Mouse (Mus musculus) neural tube, embryonic 12.5 days (tissue): ENCODE data around the gene Cyp2u1. TPM values are rescaled to one million over a fixed set of nuclear protein-coding genes. Genes with fewer than 3 reads are reported as not detected.

ENCODE experiments used
- ATAC-seq: fragments of 200-750 bp; cut with Nextera tagmentation; 2 replicates; pipeline ENCODE4 v1.8.0; 2017; ENCODE audit warnings: low read depth, mild to moderate bottlenecking, moderate TSS enrichment, moderate library complexity; ENCODE audit not compliant: low FRiP score
- H3K27ac ChIP-seq: fragments of 300-500 bp; sonication (generic); 2 replicates; pipeline ENCODE4 v1.5.1; 2016
- H3K27me3 ChIP-seq: fragments of 300-500 bp; sonication (generic); replicated peaks from 2 replicates; pipeline ENCODE4 v1.6.1; 2016; ENCODE audit warnings: mild to moderate bottlenecking
- H3K36me3 ChIP-seq: fragments of 300-500 bp; sonication (generic); 2 replicates; pipeline ENCODE4 v1.6.1; 2016; ENCODE audit warnings: mild to moderate bottlenecking
- H3K4me1 ChIP-seq: fragments of 300-500 bp; sonication (generic); 2 replicates; pipeline ENCODE4 v1.6.1; 2016
- H3K4me2 ChIP-seq: fragments of 300-500 bp; sonication (generic); replicated peaks from 2 replicates; pipeline ENCODE4 v1.6.1; 2016; ENCODE audit warnings: mild to moderate bottlenecking
- H3K4me3 ChIP-seq: fragments of 300-500 bp; sonication (generic); 2 replicates; pipeline ENCODE4 v1.5.1; 2016
- H3K9ac ChIP-seq: fragments of 300-500 bp; sonication (generic); 2 replicates; pipeline ENCODE4 v1.6.1; 2016; ENCODE audit warnings: mild to moderate bottlenecking
- H3K9me3 ChIP-seq: fragments of 300-500 bp; sonication (generic); 2 replicates; pipeline ENCODE4 v1.6.1; 2016; ENCODE audit warnings: mild to moderate bottlenecking
- WGBS: fragments of 180-500 bp; shearing (Covaris S2); methylation state at CpG from one replicate; pipeline ENCODE4 v1.1.7; 2016; 5-methylcytosine and 5-hydroxymethylcytosine counted together
- polyA plus RNA-seq: library from polyadenylated mRNA; unstranded; fragments of >200 nt; fragmentation: Nextera tagmentation; extraction: Ambion mirVana; gene quantifications from 2 replicates; pipeline ENCODE4 v1.2.1, GENCODE M21; 2016

Gene Cyp2u1
- polyA plus RNA-seq, 1 experiment from 2014 or later, result 4.3 TPM

DNA sequence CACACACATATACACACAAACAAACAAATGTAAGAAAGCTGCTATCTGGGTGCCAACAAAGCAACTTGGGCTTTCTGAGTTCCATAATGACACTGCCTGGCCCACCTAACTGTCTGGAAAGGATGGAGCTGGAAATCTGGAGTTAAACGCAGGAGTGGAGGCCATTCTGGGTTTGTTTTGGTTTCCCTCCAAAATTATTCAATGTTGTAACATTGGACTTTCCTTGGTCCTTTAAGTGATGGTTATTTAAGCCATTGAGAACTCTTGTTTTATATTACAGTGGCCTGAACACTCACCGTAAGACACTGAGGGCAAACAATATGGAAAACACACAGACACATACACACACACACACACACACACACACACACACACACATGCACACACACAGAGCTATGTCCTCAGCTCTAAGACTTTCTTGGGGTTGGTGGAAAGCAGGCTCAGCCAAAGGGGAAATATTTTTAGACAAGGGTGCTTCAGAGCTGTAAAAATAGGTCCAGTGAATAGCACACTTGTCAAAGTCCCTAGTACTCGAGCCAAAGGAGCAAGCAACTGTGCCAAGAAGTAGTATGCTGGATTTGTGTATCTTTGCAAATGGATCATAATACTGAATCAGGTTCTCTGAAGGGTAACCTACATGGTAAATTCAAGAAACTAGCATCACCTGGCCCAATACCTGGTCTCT, 36.5 kb downstream of the Cyp2u1 start:
- ATAC-seq, result no peak
- 86% methylated on average over 3 of the region's 3 CpGs for WGBS

DNA sequence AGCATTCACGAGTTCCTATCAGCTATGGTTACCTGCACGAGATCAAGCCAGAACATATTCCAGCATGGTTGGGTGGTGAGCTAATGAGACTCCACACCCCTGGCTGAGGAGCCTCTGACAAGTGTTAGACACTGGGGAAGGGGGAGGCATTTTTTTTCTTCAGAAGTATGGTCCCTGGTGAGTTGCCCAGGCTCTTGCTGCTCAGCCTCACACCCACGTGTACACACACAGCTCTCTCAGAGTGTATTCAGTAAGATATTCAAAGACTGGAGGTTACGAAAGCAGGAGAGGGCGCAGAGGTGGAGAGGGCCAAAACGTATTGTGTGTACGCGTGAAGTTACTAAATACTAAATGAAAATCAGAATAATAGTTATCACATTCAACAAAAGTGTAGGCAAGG, 37.5 kb downstream of the Cyp2u1 start:
- Histone ChIP-seq H3K4me3 (no peak overlapping the region), H3K27me3 (no peaks in the 10 kb centered on the region), H3K4me1 (peaks cover 3% of the 10 kb centered on the region; the same call in 1 of the 2 replicates), H3K9ac (no peak overlapping the region), H3K36me3 (no peaks in the 10 kb centered on the region), H3K9me3 (no peaks in the 10 kb centered on the region; the same call in 1 of the 2 replicates), H3K4me2 (no peak overlapping the region), H3K27ac (no peak overlapping the region)
- 89% methylated on average over 8 of the region's 8 CpGs for WGBS
- no peak for ATAC-seq

More for the DNA sequence above, 36.5 kb downstream of the Cyp2u1 start:
- Histone ChIP-seq H3K9me3 (no peaks in the 10 kb centered on the region), H3K4me1 (peaks cover 10% of the 10 kb centered on the region; the same call in 1 of the 2 replicates), H3K4me3 (no peak overlapping the region), H3K9ac (no peak overlapping the region), H3K27ac (no peak overlapping the region), H3K4me2 (no peak overlapping the region), H3K36me3 (no peaks in the 10 kb centered on the region), H3K27me3 (no peaks in the 10 kb centered on the region)

DNA sequence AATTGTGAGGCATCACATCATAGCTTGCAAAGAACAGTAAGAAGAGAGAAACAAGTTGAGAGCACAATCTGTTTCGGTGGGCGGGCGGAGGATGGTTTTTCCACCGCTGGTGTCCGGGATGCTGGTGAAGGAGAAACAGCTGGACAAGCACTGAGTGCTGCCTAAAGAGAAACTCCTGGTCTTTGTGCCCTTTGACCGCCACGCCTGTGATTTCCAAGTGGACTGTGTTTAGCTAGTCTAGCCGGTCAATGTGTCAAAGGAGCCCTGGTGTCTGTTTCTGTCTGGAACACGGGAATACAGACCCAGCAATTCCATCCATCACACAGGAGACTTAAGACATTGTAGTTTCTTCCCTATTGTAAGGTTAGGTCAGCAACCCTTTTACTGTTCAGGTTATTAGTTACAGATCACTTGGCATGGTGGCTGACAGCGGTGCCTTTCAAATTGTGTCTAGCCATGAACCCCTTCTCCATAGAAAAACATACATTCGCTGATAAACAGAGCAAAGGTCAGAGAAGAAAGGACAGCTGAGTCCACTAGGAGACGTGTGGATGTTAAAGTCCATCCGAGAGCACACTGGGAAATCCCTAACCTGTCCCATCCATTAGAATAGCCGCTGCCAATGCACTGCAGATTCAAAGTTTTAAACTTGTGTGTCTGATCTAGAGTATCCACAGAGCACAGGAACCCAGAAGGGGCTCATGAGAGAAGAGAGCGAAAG, 39.1 kb downstream of the Cyp2u1 start:
- Histone ChIP-seq H3K4me3 (no peak overlapping the region), H3K4me1 (no peaks in the 10 kb centered on the region), H3K9me3 (no peaks in the 10 kb centered on the region; the same call in 1 of the 2 replicates), H3K36me3 (no peaks in the 10 kb centered on the region), H3K4me2 (no peak overlapping the region), H3K9ac (no peak overlapping the region), H3K27ac (no peak overlapping the region), H3K27me3 (no peaks in the 10 kb centered on the region)
- no peak for ATAC-seq
- WGBS, result 45% methylated on average over 15 of the region's 15 CpGs

DNA sequence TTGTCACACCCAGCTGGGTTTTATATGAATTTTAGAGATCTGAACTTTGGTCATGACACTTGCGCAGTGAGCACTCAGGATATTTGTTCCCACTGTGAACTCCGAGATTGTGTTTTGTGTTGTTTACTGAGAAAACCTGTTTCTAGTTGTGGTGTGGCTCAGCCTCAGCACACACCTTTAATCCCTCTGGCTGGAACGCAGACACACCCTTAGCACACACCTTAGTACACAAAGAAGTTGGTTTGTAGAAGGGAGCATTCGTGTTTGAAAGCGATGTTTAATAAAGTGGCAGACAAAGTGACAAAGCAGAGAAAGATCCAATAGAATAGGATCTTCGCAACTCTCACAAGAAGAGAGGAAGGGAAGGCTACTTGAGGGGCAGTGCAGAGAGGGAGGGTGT, 42.6 kb downstream of the Cyp2u1 start:
- ATAC-seq, result no peak
- Histone ChIP-seq H3K36me3 (no peaks in the 10 kb centered on the region), H3K27ac (no peak overlapping the region), H3K9ac (no peak overlapping the region), H3K4me2 (no peak overlapping the region), H3K4me1 (no peaks in the 10 kb centered on the region), H3K9me3 (no peaks in the 10 kb centered on the region; the same call in 1 of the 2 replicates), H3K27me3 (no peaks in the 10 kb centered on the region), H3K4me3 (no peak overlapping the region)
- WGBS, result 95% methylated on average over 6 of the region's 6 CpGs

DNA sequence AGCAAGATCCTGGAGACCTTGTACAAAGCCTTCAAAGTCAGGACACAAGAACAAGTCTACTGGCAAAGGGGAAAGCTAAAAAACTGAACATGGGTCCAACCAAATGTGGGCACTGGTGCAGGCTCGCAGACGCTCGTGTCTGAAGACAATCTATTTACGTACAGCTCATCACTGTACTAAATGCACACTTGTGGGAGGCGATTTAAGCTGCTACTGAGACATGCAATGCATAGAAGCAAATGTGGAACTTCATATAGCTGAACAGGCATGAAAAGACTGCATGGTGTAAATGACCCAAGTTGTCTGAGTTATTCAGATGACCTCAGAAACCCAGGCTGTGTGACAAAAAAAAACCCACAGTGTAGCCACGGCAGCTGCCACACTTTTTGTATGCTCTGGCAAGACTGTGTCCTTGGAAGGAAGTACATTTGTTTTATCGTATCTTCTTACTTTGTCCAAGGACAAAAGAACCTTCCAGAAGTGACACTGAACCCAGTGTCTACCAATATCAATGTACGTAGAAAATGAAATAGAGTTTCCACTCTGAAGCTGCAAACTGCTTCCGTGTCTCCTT, 43.5 kb downstream of the Cyp2u1 start:
- H3K4me1 ChIP-seq, result no peaks in the 10 kb centered on the region
- no peak overlapping the region for H3K27ac ChIP-seq
- H3K4me3 ChIP-seq, result no peak overlapping the region
- no peak overlapping the region for H3K4me2 ChIP-seq
- no peak for ATAC-seq
- H3K9ac ChIP-seq, result no peak overlapping the region
- 90% methylated on average over 9 of the region's 9 CpGs for WGBS
- H3K27me3 ChIP-seq, result no peaks in the 10 kb centered on the region
- H3K9me3 ChIP-seq, result no peaks in the 10 kb centered on the region; the same call in 1 of the 2 replicates
- no peaks in the 10 kb centered on the region for H3K36me3 ChIP-seq

DNA sequence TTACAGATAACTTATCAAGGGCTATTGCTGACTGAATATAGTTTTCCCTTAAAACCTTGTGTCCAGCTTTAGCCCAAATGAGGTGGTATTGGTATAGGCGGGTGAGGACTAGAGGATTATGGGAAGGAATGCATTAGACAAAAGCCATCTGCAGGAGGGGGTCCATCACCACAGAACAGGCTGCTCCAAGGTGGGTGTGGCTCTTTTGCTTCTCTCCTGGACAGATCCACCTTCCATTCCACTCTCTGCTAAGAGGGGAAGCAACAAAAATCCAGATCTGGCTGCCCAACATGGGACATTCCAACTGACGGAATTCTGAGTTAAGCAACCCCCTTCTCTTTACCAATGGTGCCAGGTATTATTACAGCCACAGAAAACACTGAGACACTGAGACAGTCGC, 44.1 kb downstream of the Cyp2u1 start:
- H3K36me3 ChIP-seq, result no peaks in the 10 kb centered on the region
- no peaks in the 10 kb centered on the region for H3K27me3 ChIP-seq
- ATAC-seq, result no peak
- H3K4me3 ChIP-seq, result no peak overlapping the region
- 92% methylated on average over 3 of the region's 3 CpGs for WGBS
- H3K9ac ChIP-seq, result no peak overlapping the region
- no peaks in the 10 kb centered on the region; the same call in 1 of the 2 replicates for H3K9me3 ChIP-seq
- H3K4me2 ChIP-seq, result no peak overlapping the region
- no peak overlapping the region for H3K27ac ChIP-seq
- no peaks in the 10 kb centered on the region for H3K4me1 ChIP-seq

DNA sequence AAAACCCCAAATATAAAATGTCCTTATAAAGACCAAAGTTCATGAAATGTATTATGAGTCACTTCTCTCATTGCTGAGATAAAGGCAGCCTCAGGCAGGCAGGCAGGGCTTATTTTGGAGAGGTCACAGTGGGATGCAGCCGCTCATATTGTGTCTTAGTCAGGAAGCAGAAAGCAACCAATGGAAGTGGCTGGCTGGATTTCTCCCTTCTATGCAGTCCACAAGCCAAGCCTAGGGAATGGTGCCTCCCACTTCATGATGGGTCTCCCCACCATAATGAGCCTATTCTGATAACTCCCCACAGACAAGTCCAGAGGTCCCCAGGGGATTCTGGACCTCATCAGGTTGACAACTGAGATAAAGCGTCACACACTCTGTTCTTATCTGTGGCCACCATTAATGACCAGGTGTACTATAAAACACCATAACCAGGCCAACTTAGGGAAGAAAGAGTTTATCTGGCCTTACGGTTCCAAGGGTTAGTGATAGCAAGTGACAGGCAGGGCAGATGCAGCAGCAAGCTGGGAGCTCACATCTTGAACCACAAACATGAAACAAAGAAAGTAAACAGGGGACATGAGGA, 47.5 kb downstream of the Cyp2u1 start:
- no peak for ATAC-seq
- Histone ChIP-seq H3K4me3 (no peak overlapping the region), H3K9ac (no peak overlapping the region), H3K4me1 (no peaks in the 10 kb centered on the region), H3K36me3 (no peaks in the 10 kb centered on the region), H3K27me3 (no peaks in the 10 kb centered on the region), H3K9me3 (no peaks in the 10 kb centered on the region), H3K4me2 (no peak overlapping the region), H3K27ac (no peak overlapping the region)
- WGBS, result 97% methylated on average over 3 of the region's 3 CpGs

DNA sequence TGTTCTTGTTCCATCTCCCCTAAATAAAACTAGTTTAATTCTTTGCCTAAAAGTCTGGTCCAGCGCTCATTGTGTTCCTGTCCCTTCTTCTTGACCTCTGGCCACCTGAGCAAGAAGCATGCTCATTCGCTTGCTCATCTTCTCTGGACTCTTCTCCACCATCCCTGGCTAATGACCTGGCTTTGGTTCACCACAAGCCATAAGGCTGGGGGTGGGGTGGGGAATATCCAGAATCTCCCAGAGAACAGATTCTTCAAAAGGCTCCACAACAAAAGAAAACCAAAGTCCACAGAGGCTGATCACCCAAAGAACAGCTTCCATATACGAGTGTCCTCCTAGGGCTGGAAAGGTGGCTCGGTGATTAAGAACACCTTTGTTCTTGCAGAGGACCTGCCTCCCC, 48.0 kb downstream of the Cyp2u1 start:
- 94% methylated on average over 4 of the region's 4 CpGs for WGBS
- Histone ChIP-seq H3K9ac (no peak overlapping the region), H3K36me3 (no peaks in the 10 kb centered on the region), H3K9me3 (no peaks in the 10 kb centered on the region), H3K4me1 (no peaks in the 10 kb centered on the region), H3K27ac (no peak overlapping the region), H3K4me2 (no peak overlapping the region), H3K4me3 (no peak overlapping the region), H3K27me3 (no peaks in the 10 kb centered on the region)
- ATAC-seq, result no peak

DNA sequence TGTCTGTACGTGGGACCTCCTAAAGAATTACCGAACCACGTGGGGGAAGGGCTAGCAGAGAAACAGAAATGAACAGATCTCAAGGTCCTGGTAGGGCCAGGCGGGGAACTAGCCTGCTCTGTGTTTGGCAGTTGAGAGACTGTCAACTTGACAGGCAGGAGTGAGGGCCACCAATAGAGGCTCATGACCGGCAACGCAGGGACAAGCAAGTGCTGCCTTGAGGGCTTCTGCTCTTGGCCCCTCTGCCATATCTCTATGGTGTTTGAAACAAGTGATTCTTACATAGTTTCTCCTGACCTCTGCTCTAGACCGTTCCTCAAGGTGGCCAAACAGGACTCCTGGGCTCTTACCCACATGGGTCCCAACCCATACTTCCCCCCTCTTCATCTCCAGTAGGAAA, 51.4 kb downstream of the Cyp2u1 start:
- H3K4me2 ChIP-seq, result no peak overlapping the region
- WGBS, result 91% methylated on average over 7 of the region's 7 CpGs
- H3K9ac ChIP-seq, result no peak overlapping the region
- peaks cover 12% of the 10 kb centered on the region; the same call in 1 of the 2 replicates for H3K36me3 ChIP-seq
- H3K9me3 ChIP-seq, result no peaks in the 10 kb centered on the region
- no peaks in the 10 kb centered on the region for H3K4me1 ChIP-seq
- no peak overlapping the region for H3K4me3 ChIP-seq
- ATAC-seq, result no peak
- no peak overlapping the region for H3K27ac ChIP-seq
- H3K27me3 ChIP-seq, result no peaks in the 10 kb centered on the region

DNA sequence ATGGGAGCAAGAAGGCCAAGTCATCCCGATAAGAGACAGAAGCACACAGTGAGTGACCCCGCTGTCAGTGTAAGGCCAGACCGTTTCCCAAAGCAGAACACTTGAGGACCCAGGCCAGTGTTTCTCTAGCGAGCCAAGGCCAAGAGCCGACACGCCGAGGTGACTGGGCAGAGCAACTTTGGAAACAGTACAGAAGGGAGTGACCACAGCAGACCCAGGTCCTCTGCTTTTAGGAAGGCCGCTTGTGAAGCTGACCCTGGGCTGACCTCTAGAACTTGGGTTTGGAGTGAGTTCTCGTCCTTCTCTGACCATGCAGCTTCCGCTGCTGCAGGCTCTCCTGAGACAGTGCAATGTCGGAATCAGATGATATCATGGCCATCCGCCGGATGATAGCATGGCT, 52.0 kb downstream of the Cyp2u1 start:
- 88% methylated on average over 13 of the region's 13 CpGs for WGBS
- H3K27me3 ChIP-seq, result no peaks in the 10 kb centered on the region
- H3K9ac ChIP-seq, result no peak overlapping the region
- no peaks in the 10 kb centered on the region for H3K9me3 ChIP-seq
- H3K36me3 ChIP-seq, result peaks cover 12% of the 10 kb centered on the region; the same call in 1 of the 2 replicates
- no peak overlapping the region for H3K4me3 ChIP-seq
- H3K27ac ChIP-seq, result no peak overlapping the region
- no peak for ATAC-seq
- H3K4me2 ChIP-seq, result no peak overlapping the region
- no peaks in the 10 kb centered on the region for H3K4me1 ChIP-seq

DNA sequence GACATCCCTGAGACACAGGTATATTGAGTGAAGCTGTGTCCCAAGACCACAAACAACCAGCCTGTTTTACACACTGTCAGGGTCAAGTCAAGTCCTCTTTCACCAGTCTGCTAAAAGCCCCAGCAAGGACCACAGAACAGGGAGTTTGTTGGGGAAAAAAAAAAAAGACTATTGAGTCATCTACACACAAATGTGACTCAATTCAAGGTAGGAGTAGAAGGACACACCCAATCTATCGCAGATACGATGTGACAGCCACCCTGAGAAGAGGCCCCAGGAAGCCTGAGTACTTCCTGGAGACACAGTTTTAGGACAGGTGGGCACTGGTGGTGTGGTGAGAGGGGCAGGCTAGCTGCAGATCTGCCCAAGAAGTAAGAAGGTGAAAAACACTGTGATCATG, 52.7 kb downstream of the Cyp2u1 start:
- H3K4me2 ChIP-seq, result no peak overlapping the region
- H3K4me1 ChIP-seq, result no peaks in the 10 kb centered on the region
- H3K27ac ChIP-seq, result no peak overlapping the region
- H3K9me3 ChIP-seq, result no peaks in the 10 kb centered on the region
- 93% methylated on average over 2 of the region's 2 CpGs for WGBS
- H3K9ac ChIP-seq, result no peak overlapping the region
- no peaks in the 10 kb centered on the region for H3K27me3 ChIP-seq
- peaks cover 12% of the 10 kb centered on the region; the same call in 1 of the 2 replicates for H3K36me3 ChIP-seq
- no peak overlapping the region for H3K4me3 ChIP-seq
- ATAC-seq, result no peak

DNA sequence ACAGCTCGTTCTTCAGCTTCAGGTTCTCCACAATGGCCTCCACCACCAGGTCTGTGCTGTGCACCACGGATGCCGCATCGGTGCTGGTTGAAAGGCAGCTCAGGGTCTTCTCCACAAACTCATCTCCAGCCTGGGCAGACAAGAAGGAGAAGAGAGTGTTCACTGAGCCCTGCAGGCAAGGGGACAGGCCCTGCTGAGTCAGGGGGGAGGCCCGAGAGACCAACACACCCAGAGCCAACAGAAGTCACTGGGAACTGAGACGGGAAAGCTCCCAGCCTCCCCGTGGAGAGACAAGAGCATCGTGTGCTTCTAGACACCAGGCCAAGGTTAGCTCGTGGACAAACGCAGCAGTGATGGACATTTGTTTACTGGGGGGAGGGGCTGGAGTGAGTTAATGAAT, 54.6 kb downstream of the Cyp2u1 start:
- no peak for ATAC-seq
- H3K9ac ChIP-seq, result no peak overlapping the region
- no peaks in the 10 kb centered on the region for H3K4me1 ChIP-seq
- H3K27ac ChIP-seq, result no peak overlapping the region
- no peaks in the 10 kb centered on the region for H3K27me3 ChIP-seq
- peaks cover 12% of the 10 kb centered on the region; the same call in 1 of the 2 replicates for H3K36me3 ChIP-seq
- H3K9me3 ChIP-seq, result no peaks in the 10 kb centered on the region
- no peak overlapping the region for H3K4me2 ChIP-seq
- WGBS, result 89% methylated on average over 10 of the region's 10 CpGs
- no peak overlapping the region for H3K4me3 ChIP-seq
